In genomic region chr12:37880042-37881017, GRCm38 (mm10) we compare ENCODE assay signal across 8 mouse cellular contexts.
A peak's percentile ranks its signal among the peaks of the same experiment; 100 is the strongest.
DNase-seq lines count a peak whose midpoint lies in the region; ATAC-seq and TF ChIP-seq lines count a peak whose summit lies in the region.

No protein-coding gene starts in this region.

- peak overlapping the region; percentile 67 for H3K9ac ChIP-seq in forebrain, embryonic 14.5 days (ENCODE audit: low read length)
- peak overlapping the region; percentile 49 for H3K9ac ChIP-seq in midbrain, embryonic 12.5 days (replicated peaks)

- TF ChIP-seq POLR2A in testis, adult 2 months (IDR thresholded peaks at IDR 0.05; ENCODE audit: control insufficient read depth, low read depth, low read length) = no peak

- no peak for TF ChIP-seq CTCF in testis, adult 2 months (IDR thresholded peaks at IDR 0.05; ENCODE audit: control insufficient read depth, insufficient read depth, insufficient replicate concordance, low read depth, low read length)

- H3K36me3 ChIP-seq in testis, adult 2 months (ENCODE audit: control insufficient read depth, insufficient read depth, low read length) = no peaks in the 10 kb centered on the region
- H3K36me3 ChIP-seq in forebrain, embryonic 14.5 days (ENCODE audit: control insufficient read depth, insufficient read depth, low read length) = no peaks in the 10 kb centered on the region
- no peaks in the 10 kb centered on the region for H3K36me3 ChIP-seq in midbrain, embryonic 12.5 days

- H3K27ac ChIP-seq in testis, adult 2 months (ENCODE audit: control insufficient read depth, insufficient read depth, low read depth, low read length) = no peak overlapping the region
- 0 out of 2 replicates have a peak overlapping the region, but pooled peaks have one; percentile 24 for H3K27ac ChIP-seq in forebrain, embryonic 14.5 days (ENCODE audit: low read depth, low read length)
- H3K27ac ChIP-seq in midbrain, embryonic 12.5 days (replicated peaks) = no peak overlapping the region

- peak overlapping the region; percentile 82 for H3K4me2 ChIP-seq in forebrain, embryonic 14.5 days (ENCODE audit: low read length)
- H3K4me2 ChIP-seq in midbrain, embryonic 12.5 days (replicated peaks) = peak overlapping the region; percentile 76

- 2% methylated on average over 26 of the region's 26 CpGs for WGBS in forebrain, embryonic 14.5 days
- 1% methylated on average over 23 of the region's 26 CpGs for WGBS in midbrain, embryonic 12.5 days

- peaks cover 9% of the 10 kb centered on the region for H3K4me1 ChIP-seq in testis, adult 2 months (ENCODE audit: control insufficient read depth, insufficient read depth, low read length)
- 0 out of 2 replicates have a peak, but pooled peaks cover 3% of the 10 kb centered on the region for H3K4me1 ChIP-seq in forebrain, embryonic 14.5 days (ENCODE audit: control insufficient read depth, insufficient read depth, low read length)
- H3K4me1 ChIP-seq in midbrain, embryonic 12.5 days = peaks cover 5% of the 10 kb centered on the region; the same call in 1 of the 2 replicates

- H3K4me3 ChIP-seq in testis, adult 2 months (ENCODE audit: control insufficient read depth, low read depth, low read length) = peak overlapping the region; percentile 60
- H3K4me3 ChIP-seq in forebrain, embryonic 14.5 days (ENCODE audit: low read depth, low read length) = peak overlapping the region; percentile 45
- peak overlapping the region; percentile 40 for H3K4me3 ChIP-seq in midbrain, embryonic 12.5 days

- no peaks in the 10 kb centered on the region for H3K27me3 ChIP-seq in testis, adult 2 months (ENCODE audit: control insufficient read depth, insufficient read depth, low read length)
- no peaks in the 10 kb centered on the region for H3K27me3 ChIP-seq in forebrain, embryonic 14.5 days (replicated peaks; ENCODE audit: control insufficient read depth, insufficient read depth, low read length)
- no peaks in the 10 kb centered on the region for H3K27me3 ChIP-seq in midbrain, embryonic 12.5 days

- no peaks in the 10 kb centered on the region for H3K9me3 ChIP-seq in forebrain, embryonic 14.5 days (replicated peaks; ENCODE audit: control insufficient read depth, low read length)
- no peaks in the 10 kb centered on the region for H3K9me3 ChIP-seq in midbrain, embryonic 12.5 days

- ATAC-seq in forebrain, embryonic 14.5 days = peak; percentile 76
- peak; percentile 84 for ATAC-seq in midbrain, embryonic 12.5 days (ENCODE audit: low FRiP score, low read depth)
- no peak for ATAC-seq in inflammation-experienced regulatory T-cells, adult 6 months

- DNase-seq in testis, postnatal 14 days (ENCODE audit: low spot score) = no peak
- peak; percentile 73 for DNase-seq in forebrain, embryonic 14.5 days (ENCODE audit: low spot score)
- peak; percentile 10 for DNase-seq in heart, postnatal 4 days
- DNase-seq in left cerebral cortex, adult 9 months (ENCODE audit: low spot score in 2 of 2) = peak; percentile 58 to 80
- peak; percentile 41 for DNase-seq in testis, postnatal 10 days (ENCODE audit: low spot score)
